Mouse (Mus musculus): ENCODE measurements around the gene Fchsd2.

- TF ChIP-seq CTCF (IDR thresholded peaks at IDR 0.05; ENCODE audit: borderline replicate concordance, extremely low read depth, insufficient read depth, insufficient read length) (no peak), POLR2A (IDR thresholded peaks at IDR 0.05; ENCODE audit: borderline replicate concordance, extremely low read depth, insufficient read depth, insufficient read length, poor library complexity, severe bottlenecking) (no peak)
These were observed 98.8 kb downstream of the Fchsd2 start for GRCm38 (mm10) chr7:101191326-101191969.

Data from brain, embryonic 14.5 days (tissue).